Mouse (Mus musculus) adrenal gland, adult 8-10 months (tissue): ENCODE measurements around the gene Zfp800. TPM values are rescaled to one million over a fixed set of nuclear protein-coding genes. Genes with fewer than 3 reads are reported as not detected.

ENCODE experiments used
- DNase-seq: peaks from one replicate; pipeline ENCODE4 v3.0.0; 2022
- total RNA-seq, 4 experiments: library from RNA; stranded (reverse); gene quantifications; 2 replicates each; pipeline ENCODE4 v1.2.4; 2022

The Zfp800 gene
- total RNA-seq, 4 experiments from 2014 or later: 23.5 to 27.8 (median 23.9) TPM

GRCm38 (mm10) chr6:28396051-28396852 is 1.6 kb downstream of the Zfp800 start:
- DNase-seq: no peak

GRCm38 (mm10) chr6:28389038-28389437 is 8.8 kb downstream of the Zfp800 start:
- no peak for DNase-seq

- no peak for DNase-seq
Measured at GRCm38 (mm10) chr6:28385169-28385568, 12.6 kb downstream of the Zfp800 start.

GRCm38 (mm10) chr6:28381983-28382382 is 15.8 kb downstream of the Zfp800 start:
- no peak for DNase-seq

GRCm38 (mm10) chr6:28369966-28370683 is 27.7 kb downstream of the Zfp800 start:
- DNase-seq: no peak

GRCm38 (mm10) chr6:28367575-28367974 is 30.2 kb downstream of the Zfp800 start:
- DNase-seq: no peak

GRCm38 (mm10) chr6:28351066-28351465 is 46.7 kb downstream of the Zfp800 start:
- no peak for DNase-seq

GRCm38 (mm10) chr6:28345677-28346076 is 52.1 kb downstream of the Zfp800 start:
- no peak for DNase-seq

- DNase-seq: no peak
Measured at GRCm38 (mm10) chr6:28345181-28345580, 52.6 kb downstream of the Zfp800 start.

GRCm38 (mm10) chr6:28342863-28343262 is 54.9 kb downstream of the Zfp800 start:
- DNase-seq: no peak

GRCm38 (mm10) chr6:28341174-28341573 is 56.6 kb downstream of the Zfp800 start:
- no peak for DNase-seq

GRCm38 (mm10) chr6:28339410-28339809 is 58.4 kb downstream of the Zfp800 start:
- DNase-seq: no peak

- no peak for DNase-seq
Measured at GRCm38 (mm10) chr6:28333696-28334095, 64.1 kb downstream of the Zfp800 start.

- no peak for DNase-seq
Measured at GRCm38 (mm10) chr6:28332546-28332945, 65.3 kb downstream of the Zfp800 start.

- no peak for DNase-seq
Measured at GRCm38 (mm10) chr6:28329815-28330214, 68.0 kb downstream of the Zfp800 start.

GRCm38 (mm10) chr6:28329002-28329596 is 68.7 kb downstream of the Zfp800 start:
- DNase-seq: no peak

- DNase-seq: no peak
Measured at GRCm38 (mm10) chr6:28326720-28327119, 71.1 kb downstream of the Zfp800 start.

GRCm38 (mm10) chr6:28322399-28322798 is 75.4 kb downstream of the Zfp800 start:
- DNase-seq: no peak

- DNase-seq: no peak
Measured at GRCm38 (mm10) chr6:28319648-28320270, 78.0 kb downstream of the Zfp800 start.

GRCm38 (mm10) chr6:28318820-28319573 is 78.8 kb downstream of the Zfp800 start:
- no peak for DNase-seq

- DNase-seq: no peak
Measured at GRCm38 (mm10) chr6:28315208-28315607, 82.6 kb downstream of the Zfp800 start.

- no peak for DNase-seq
Measured at GRCm38 (mm10) chr6:28312067-28312466, 85.7 kb downstream of the Zfp800 start.
